Mouse (Mus musculus) limb, embryonic 15.5 days (tissue): ENCODE measurements around the gene Olfr133. TPM values are rescaled to one million over a fixed set of nuclear protein-coding genes. Genes with fewer than 3 reads are reported as not detected.
"Not testable (repeated sequence)": the region's sequence is repeated elsewhere in the genome, so short reads cannot be mapped to it uniquely, and the experiment has no call there.

Source experiments
- ATAC-seq: fragments of 200-750 bp; cut with Nextera tagmentation; 2 replicates; pipeline ENCODE4 v1.8.0; 2017; ENCODE audit warnings: low read depth, moderate TSS enrichment; ENCODE audit not compliant: insufficient number of reproducible peaks, low FRiP score, low TSS enrichment
- H3K27ac ChIP-seq: fragments of 300-500 bp; sonication (generic); 2 replicates; pipeline ENCODE4 v1.5.1; 2015; ENCODE audit warnings: moderate library complexity, mild to moderate bottlenecking, inconsistent platforms
- H3K27me3 ChIP-seq: fragments of 300-500 bp; sonication (generic); 2 replicates; pipeline ENCODE4 v1.6.1; 2015; ENCODE audit warnings: inconsistent platforms
- H3K36me3 ChIP-seq: fragments of 300-500 bp; sonication (generic); 2 replicates; pipeline ENCODE4 v1.6.1; 2015; ENCODE audit warnings: inconsistent platforms
- H3K4me1 ChIP-seq: fragments of 300-500 bp; sonication (generic); 2 replicates; pipeline ENCODE4 v1.6.1; 2015; ENCODE audit warnings: inconsistent platforms
- H3K4me2 ChIP-seq: fragments of 300-500 bp; sonication (generic); 2 replicates; pipeline ENCODE4 v1.6.1; 2015; ENCODE audit warnings: mild to moderate bottlenecking, inconsistent platforms
- H3K4me3 ChIP-seq: fragments of 300-500 bp; sonication (generic); 2 replicates; pipeline ENCODE4 v1.5.1; 2015; ENCODE audit warnings: mild to moderate bottlenecking, inconsistent platforms
- H3K9ac ChIP-seq: fragments of 300-500 bp; sonication (generic); 2 replicates; pipeline ENCODE4 v1.6.1; 2015; ENCODE audit warnings: inconsistent platforms
- H3K9me3 ChIP-seq: fragments of 300-500 bp; sonication (generic); 2 replicates; pipeline ENCODE4 v1.6.1; 2016; ENCODE audit warnings: inconsistent platforms
- WGBS: fragments of 180-500 bp; shearing (Covaris S2); methylation state at CpG from one replicate; pipeline ENCODE4 v1.1.7; 2015; 5-methylcytosine and 5-hydroxymethylcytosine counted together
- polyA plus RNA-seq: library from polyadenylated mRNA; unstranded; fragments of >200 nt; fragmentation: Nextera tagmentation; extraction: Ambion mirVana; gene quantifications from 2 replicates; pipeline ENCODE4 v1.2.1, GENCODE M21; 2015

The Olfr133 gene
- polyA plus RNA-seq, result not detected in 2 replicates

GRCm38 (mm10) chr17:38144981-38145380, at the start of gene Olfr133:
Olfr133 (plus strand) TSS chr17:38145281.
- WGBS, result 77% methylated on average over 2 of the region's 2 CpGs
- H3K27ac ChIP-seq, result no peak within 1 kb of the TSS
- no peak within 1 kb of the TSS for H3K9ac ChIP-seq
- no peak for ATAC-seq
- no peaks in the 10 kb centered on the region for H3K9me3 ChIP-seq
- no peak within 1 kb of the TSS for H3K4me2 ChIP-seq
- H3K4me1 ChIP-seq, result no peaks in the 10 kb centered on the region
- H3K36me3 ChIP-seq, result no peaks in the 10 kb centered on the region
- no peaks in the 10 kb centered on the region for H3K27me3 ChIP-seq
- H3K4me3 ChIP-seq, result no peak within 1 kb of the TSS

- H3K27me3 ChIP-seq, H3K36me3 ChIP-seq, H3K27ac ChIP-seq, ATAC-seq, H3K9ac ChIP-seq, H3K9me3 ChIP-seq, H3K4me3 ChIP-seq, H3K4me2 ChIP-seq, H3K4me1 ChIP-seq: not testable (repeated sequence)
- WGBS, result 76% methylated on average over 1 of the region's 1 CpGs
These were observed 20.9 kb upstream of the Olfr133 start for GRCm38 (mm10) chr17:38124199-38124598.

- not testable (repeated sequence) for H3K27ac ChIP-seq, H3K4me1 ChIP-seq, ATAC-seq, H3K9me3 ChIP-seq, H3K27me3 ChIP-seq, H3K4me2 ChIP-seq, H3K9ac ChIP-seq, H3K4me3 ChIP-seq, H3K36me3 ChIP-seq
- 70% methylated on average over 3 of the region's 3 CpGs for WGBS
These were observed 19.7 kb upstream of the Olfr133 start for GRCm38 (mm10) chr17:38125371-38125770.

GRCm38 (mm10) chr17:38134426-38134825, 10.7 kb upstream of the Olfr133 start, which contains the start of gene Olfr132:
Olfr132 (minus strand) TSS chr17:38134526.
- H3K36me3 ChIP-seq, result no peaks in the 10 kb centered on the region
- no peak within 1 kb of the TSS for H3K9ac ChIP-seq
- no peaks in the 10 kb centered on the region for H3K4me1 ChIP-seq
- H3K27ac ChIP-seq, result no peak within 1 kb of the TSS
- no peak for ATAC-seq
- no peak within 1 kb of the TSS for H3K4me2 ChIP-seq
- WGBS, result 67% methylated on average over 1 of the region's 1 CpGs
- no peak within 1 kb of the TSS for H3K4me3 ChIP-seq
- H3K9me3 ChIP-seq, result no peaks in the 10 kb centered on the region
- H3K27me3 ChIP-seq, result no peaks in the 10 kb centered on the region

- WGBS, result 73% methylated on average over 3 of the region's 3 CpGs
- H3K9ac ChIP-seq, result no peak within 1 kb of the TSS
- no peak within 1 kb of the TSS for H3K4me2 ChIP-seq
- no peak within 1 kb of the TSS for H3K4me3 ChIP-seq
- H3K4me1 ChIP-seq, result no peaks in the 10 kb centered on the region
- H3K27ac ChIP-seq, result no peak within 1 kb of the TSS
- H3K36me3 ChIP-seq, result no peaks in the 10 kb centered on the region
- no peaks in the 10 kb centered on the region for H3K27me3 ChIP-seq
- no peaks in the 10 kb centered on the region for H3K9me3 ChIP-seq
- no peak for ATAC-seq
These were observed 26.0 kb downstream of the Olfr133 start, which contains the start of gene Olfr134 for GRCm38 (mm10) chr17:38171088-38171487. Olfr134 (plus strand) TSS chr17:38171388.

Other genes starting within 250 kb of the Olfr133 start
- gene Olfr127, start 244.8 kb upstream of the Olfr133 start, polyA plus RNA-seq, result not detected in 2 replicates
- not detected in 2 replicates for gene Olfr128, start 224.7 kb upstream of the Olfr133 start, polyA plus RNA-seq
- gene Olfr761, start 192.2 kb upstream of the Olfr133 start, polyA plus RNA-seq, result not detected in 2 replicates
- not detected in 2 replicates for gene Olfr129, start 85.2 kb upstream of the Olfr133 start, polyA plus RNA-seq
- not detected in 2 replicates for gene Olfr130, start 81.4 kb upstream of the Olfr133 start, polyA plus RNA-seq
- gene Olfr131, start 56.6 kb upstream of the Olfr133 start, polyA plus RNA-seq, result not detected in 2 replicates
- not detected in 2 replicates for gene Olfr132, start 10.8 kb upstream of the Olfr133 start, polyA plus RNA-seq
- gene Olfr134, start 26.1 kb downstream of the Olfr133 start, polyA plus RNA-seq, result not detected in 2 replicates
- gene Olfr135, start 59.1 kb downstream of the Olfr133 start, polyA plus RNA-seq, result not detected in 2 replicates
- not detected in 2 replicates for gene Olfr138, start 115.8 kb downstream of the Olfr133 start, polyA plus RNA-seq
- gene Olfr137, start 162.3 kb downstream of the Olfr133 start, polyA plus RNA-seq, result not detected in 2 replicates
- not detected in 2 replicates for gene Olfr136, start 184.6 kb downstream of the Olfr133 start, polyA plus RNA-seq